Mouse (Mus musculus) heart, embryonic 14.5 days (tissue): Measurements from ENCODE around the gene Cln5. TPM values are rescaled to one million over a fixed set of nuclear protein-coding genes. Genes with fewer than 3 reads are reported as not detected.

Experiments
- ATAC-seq: fragments of 200-750 bp; cut with Nextera tagmentation; 2 replicates; pipeline ENCODE4 v1.8.0; 2017; ENCODE audit warnings: low read depth, moderate TSS enrichment; ENCODE audit not compliant: insufficient number of reproducible peaks, insufficient read depth, low FRiP score
- H3K27ac ChIP-seq, 2 experiments: fragments of 200-500 bp in 1 of 2; fragments of 300-500 bp in 1 of 2; sonication (generic) in 1 of 2; replicated peaks in 1 of 2; 2 replicates each; pipeline ENCODE4 v1.5.1; 2012 to 2014; ENCODE audit warnings: low read depth in 2 of 2, low read length in 2 of 2, control low read depth in 1 of 2, mild to moderate bottlenecking in 1 of 2, mixed read lengths in 1 of 2; ENCODE audit not compliant: control insufficient read depth in 1 of 2, insufficient read depth in 1 of 2
- H3K27me3 ChIP-seq: fragments of 300-500 bp; sonication (generic); 2 replicates; pipeline ENCODE4 v1.6.1; 2014; ENCODE audit warnings: mild to moderate bottlenecking, low read length, control low read depth; ENCODE audit not compliant: control insufficient read depth, insufficient read depth
- H3K36me3 ChIP-seq: fragments of 300-500 bp; sonication (generic); 2 replicates; pipeline ENCODE4 v1.6.1; 2014; ENCODE audit warnings: mild to moderate bottlenecking, control low read depth, low read length, mixed read lengths; ENCODE audit not compliant: control insufficient read depth, insufficient read depth
- H3K4me1 ChIP-seq, 2 experiments: fragments of 200-500 bp in 1 of 2; fragments of 300-500 bp in 1 of 2; sonication (generic) in 1 of 2; 2 replicates each; pipeline ENCODE4 v1.6.1; 2012 to 2014; ENCODE audit warnings: low read length in 2 of 2, control low read depth in 1 of 2, mixed read lengths in 1 of 2; ENCODE audit not compliant: control insufficient read depth in 2 of 2, insufficient read depth in 2 of 2
- H3K4me2 ChIP-seq: fragments of 300-500 bp; sonication (generic); 2 replicates; pipeline ENCODE4 v1.6.1; 2014; ENCODE audit warnings: mild to moderate bottlenecking, low read length
- H3K4me3 ChIP-seq, 2 experiments: fragments of 200-500 bp in 1 of 2; fragments of 300-500 bp in 1 of 2; sonication (generic) in 1 of 2; 2 replicates each; pipeline ENCODE4 v1.5.1; 2012 to 2014; ENCODE audit warnings: low read length in 2 of 2, mild to moderate bottlenecking in 2 of 2, control low read depth in 1 of 2, low read depth in 1 of 2, moderate library complexity in 1 of 2; ENCODE audit not compliant: control insufficient read depth in 1 of 2, insufficient read depth in 1 of 2
- H3K9ac ChIP-seq: fragments of 300-500 bp; sonication (generic); 2 replicates; pipeline ENCODE4 v1.6.1; 2014; ENCODE audit warnings: mild to moderate bottlenecking, low read length
- H3K9me3 ChIP-seq: fragments of 300-500 bp; sonication (generic); 2 replicates; pipeline ENCODE4 v1.6.1; 2016; ENCODE audit warnings: low read length, control low read depth; ENCODE audit not compliant: control insufficient read depth
- whole genome bisulfite sequencing: fragments of 180-500 bp; shearing (Covaris S2); extraction: QIAGEN DNeasy Blood & Tissue Kit; methylation state at CpG from one replicate; pipeline ENCODE4 v1.1.7; 2014; 5-methylcytosine and 5-hydroxymethylcytosine counted together
- polyA plus RNA-seq: library from polyadenylated mRNA; unstranded; fragments of >200 nt; fragmentation: Nextera tagmentation; extraction: Ambion mirVana; gene quantifications from 2 replicates; pipeline ENCODE4 v1.2.1, GENCODE M21; 2014

Cln5 gene
- polyA plus RNA-seq, 1 experiment from 2014 or later = 28.5 TPM

GRCm38 (mm10) chr14:103051159-103051769 lies 18.8 kb upstream of the Cln5 start:
- H3K4me1 ChIP-seq = no peaks in the 10 kb centered on the region
- ATAC-seq = no peak
- H3K4me2 ChIP-seq = no peak overlapping the region
- 35% methylated on average over 8 of the region's 8 CpGs for WGBS
- H3K9me3 ChIP-seq = no peaks in the 10 kb centered on the region
- no peaks in the 10 kb centered on the region for H3K36me3 ChIP-seq
- no peaks in the 10 kb centered on the region for H3K27me3 ChIP-seq
- H3K4me3 ChIP-seq = no peak overlapping the region
- H3K27ac ChIP-seq = no peak overlapping the region
- no peak overlapping the region for H3K9ac ChIP-seq

DNA sequence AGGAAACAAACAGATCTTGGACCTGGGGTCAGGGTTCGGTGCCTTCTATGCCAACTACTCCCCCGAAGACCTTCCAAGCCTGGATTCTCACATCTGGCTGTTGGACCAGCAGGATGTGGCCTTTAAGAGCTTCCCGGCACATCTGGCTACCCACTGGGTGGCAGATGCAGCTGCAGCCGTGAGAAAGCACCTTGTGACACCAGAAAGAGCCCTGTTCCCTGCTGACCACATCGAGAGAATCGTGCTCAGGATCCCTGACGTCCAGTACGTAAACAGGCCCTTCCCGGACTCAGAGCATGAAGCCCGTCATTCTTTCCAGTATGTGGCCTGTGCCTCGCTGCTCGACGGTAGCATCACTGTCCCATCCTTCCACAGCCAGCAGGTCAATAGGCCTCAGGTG lies 15.3 kb upstream of the Cln5 start:
- Histone ChIP-seq H3K9me3 (no peaks in the 10 kb centered on the region), H3K27ac (no peak overlapping the region), H3K4me1 (no peaks in the 10 kb centered on the region), H3K4me2 (no peak overlapping the region), H3K27me3 (no peaks in the 10 kb centered on the region), H3K4me3 (no peak overlapping the region), H3K9ac (no peak overlapping the region), H3K36me3 (no peaks in the 10 kb centered on the region)
- no peak for ATAC-seq
- WGBS = 75% methylated on average over 13 of the region's 13 CpGs

- no peaks in the 10 kb centered on the region for H3K9me3 ChIP-seq
- 81% methylated on average over 7 of the region's 7 CpGs for WGBS
- H3K27ac ChIP-seq = no peak overlapping the region
- ATAC-seq = no peak
- no peak overlapping the region for H3K4me2 ChIP-seq
- H3K36me3 ChIP-seq = no peaks in the 10 kb centered on the region
- H3K27me3 ChIP-seq = no peaks in the 10 kb centered on the region
- no peak overlapping the region for H3K4me3 ChIP-seq
- no peaks in the 10 kb centered on the region for H3K4me1 ChIP-seq
- H3K9ac ChIP-seq = no peak overlapping the region
These were observed 13.4 kb upstream of the Cln5 start for GRCm38 (mm10) chr14:103056601-103057000.

DNA sequence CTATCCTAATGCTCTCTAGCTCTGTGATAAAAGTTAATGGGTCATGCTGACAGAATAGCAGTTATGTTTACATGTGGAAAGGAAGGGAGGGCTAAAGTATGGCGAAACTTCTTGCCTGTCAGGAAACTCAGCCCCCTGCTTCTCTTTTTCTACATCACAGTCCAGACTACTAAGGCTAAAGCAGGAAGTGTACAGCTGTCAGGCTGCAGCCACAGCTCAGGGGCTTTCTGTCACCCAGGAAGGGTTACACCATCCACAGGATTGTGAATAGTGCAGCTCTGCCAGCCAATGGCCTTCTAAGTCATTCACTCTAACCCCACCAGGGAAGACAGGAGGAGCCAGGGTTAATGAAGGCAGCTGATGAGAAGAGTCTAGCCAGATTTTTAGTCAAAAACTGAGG lies 11.0 kb upstream of the Cln5 start:
- WGBS = 76% methylated on average over 1 of the region's 1 CpGs
- no peaks in the 10 kb centered on the region for H3K27me3 ChIP-seq
- H3K36me3 ChIP-seq = no peaks in the 10 kb centered on the region
- no peak overlapping the region for H3K9ac ChIP-seq
- no peak overlapping the region for H3K27ac ChIP-seq
- ATAC-seq = no peak
- H3K4me1 ChIP-seq = no peaks in the 10 kb centered on the region
- no peak overlapping the region for H3K4me2 ChIP-seq
- H3K4me3 ChIP-seq = no peak overlapping the region
- H3K9me3 ChIP-seq = no peaks in the 10 kb centered on the region

DNA sequence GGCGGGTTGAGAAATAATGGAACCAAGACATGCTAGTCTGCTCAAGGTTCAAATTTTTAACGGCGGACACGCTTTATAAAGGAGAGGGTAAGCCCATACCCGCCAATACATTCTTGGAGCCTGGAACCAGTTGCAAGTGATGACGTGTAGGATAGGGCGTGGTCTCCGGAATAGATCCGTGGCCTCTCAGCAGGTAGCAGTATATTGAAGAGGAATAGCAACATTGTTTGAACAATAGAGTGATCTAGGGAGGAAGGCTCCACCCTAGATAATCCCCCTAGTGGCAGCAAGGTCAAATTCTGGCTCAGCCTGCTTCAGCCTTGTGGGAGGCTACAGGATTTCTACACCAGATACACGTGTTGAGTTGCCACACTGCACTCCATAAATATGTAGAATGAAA lies 10.5 kb upstream of the Cln5 start:
- ATAC-seq = no peak
- H3K9ac ChIP-seq = no peak overlapping the region
- no peak overlapping the region for H3K27ac ChIP-seq
- H3K4me2 ChIP-seq = no peak overlapping the region
- no peaks in the 10 kb centered on the region for H3K4me1 ChIP-seq
- H3K9me3 ChIP-seq = no peaks in the 10 kb centered on the region
- H3K27me3 ChIP-seq = no peaks in the 10 kb centered on the region
- WGBS = 83% methylated on average over 10 of the region's 10 CpGs
- no peaks in the 10 kb centered on the region for H3K36me3 ChIP-seq
- H3K4me3 ChIP-seq = no peak overlapping the region

DNA sequence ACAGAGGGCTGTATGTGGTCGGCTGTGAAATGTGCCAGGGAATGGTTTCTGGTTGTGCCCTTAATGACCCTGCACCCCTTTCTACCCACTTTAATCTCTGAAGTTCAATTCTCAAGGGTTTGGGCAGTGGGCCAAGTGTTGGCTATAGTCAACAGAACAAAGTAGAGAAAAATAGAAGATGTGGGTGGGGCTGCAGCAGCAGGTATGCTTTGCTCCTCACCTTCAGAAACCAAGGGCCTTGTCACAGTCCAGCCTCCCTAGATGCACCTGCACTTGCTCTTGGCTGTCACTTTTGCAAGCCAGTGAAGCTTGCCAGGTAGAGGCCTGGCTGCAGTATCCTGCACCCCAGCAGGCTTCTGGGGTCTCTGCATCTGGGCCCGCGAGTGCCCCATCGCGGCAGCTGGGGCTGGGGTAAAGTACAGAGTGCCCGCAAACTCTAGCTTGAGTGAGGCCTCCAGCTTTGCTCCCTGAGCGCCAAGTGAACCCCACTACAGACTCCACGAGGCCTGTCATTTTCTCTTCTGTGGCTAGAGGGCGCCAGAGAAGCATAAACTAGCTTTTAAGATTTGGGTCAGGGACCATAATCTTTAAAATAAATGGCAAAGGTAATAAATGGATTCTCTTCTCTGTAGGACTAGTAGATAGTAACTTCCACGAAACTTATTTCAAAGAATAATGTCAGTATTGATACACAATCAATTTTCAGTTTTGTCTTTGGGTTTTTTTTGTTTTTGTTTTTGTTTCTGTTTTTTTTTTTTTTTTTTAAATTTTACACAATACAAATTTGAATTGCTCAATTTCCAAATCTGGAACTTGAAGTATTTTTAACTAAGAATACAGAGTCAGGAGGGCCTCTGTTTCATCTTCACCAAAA lies 4.5 kb upstream of the Cln5 start:
- Histone ChIP-seq H3K36me3 (no peaks in the 10 kb centered on the region), H3K4me2 (peak overlapping the region; percentile 42; the same call in 1 of the 2 replicates), H3K27me3 (no peaks in the 10 kb centered on the region), H3K9ac (no peak overlapping the region), H3K27ac (no peak overlapping the region), H3K4me1 (peaks cover 3 to 12% of the 10 kb centered on the region in 2 experiments; a peak in 3 of 4 replicates), H3K9me3 (no peaks in the 10 kb centered on the region), H3K4me3 (no peak overlapping the region)
- WGBS = 5% methylated on average over 10 of the region's 10 CpGs
- ATAC-seq = no peak

DNA sequence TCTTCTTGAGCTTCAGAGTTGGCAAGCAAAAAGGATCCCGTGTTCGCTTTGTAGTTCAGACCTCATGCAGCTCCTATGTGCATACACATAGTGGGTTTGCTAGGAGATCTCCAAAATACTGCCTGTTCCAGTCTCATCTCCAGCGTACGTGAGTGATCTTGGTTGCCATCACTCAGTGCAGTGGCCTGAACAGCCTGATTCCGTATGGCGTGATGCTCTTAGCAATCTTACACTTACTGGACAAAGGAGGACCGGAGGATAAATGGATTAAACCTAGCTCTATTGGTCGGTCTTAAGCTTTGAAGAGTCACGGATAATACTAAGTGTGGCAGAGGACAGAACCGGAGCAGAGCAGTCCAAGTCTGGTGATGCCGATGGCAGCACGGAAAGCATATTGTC lies 552 bp upstream of the Cln5 start:
- H3K4me2 ChIP-seq = peak overlapping the region; percentile 97
- ATAC-seq = no peak; the same call in 1 of the 2 replicates

More for the DNA sequence above, 552 bp upstream of the Cln5 start:
- 13% methylated on average over 12 of the region's 12 CpGs for WGBS
- Histone ChIP-seq H3K9me3 (no peaks in the 10 kb centered on the region), H3K9ac (peak overlapping the region; percentile 79), H3K4me1 (peaks cover 3 to 12% of the 10 kb centered on the region in 2 experiments; a peak in 3 of 4 replicates), H3K27ac (peak overlapping the region; percentile 84 to 88), H3K27me3 (no peaks in the 10 kb centered on the region), H3K36me3 (peaks cover 24% of the 10 kb centered on the region), H3K4me3 (peak overlapping the region; percentile 62 to 78)
